Comparison of ENCODE assay signal across 9 mouse cellular contexts in genomic region chr14:24995226-24995625, GRCm38 (mm10).
DNase-seq lines count a peak whose midpoint lies in the region; ATAC-seq lines count a peak whose summit lies in the region.
"Had no signal": no experiment of that assay in that cellular context is flagged by ENCODE, and none has a peak within 500 bp of the region (broad histone marks: within the 10 kb centered on the region; RNA-seq: fewer than 3 reads in every experiment).

No protein-coding gene starts in this region.

- DNase-seq in embryo, embryonic 10 days (ENCODE audit: low spot score): peak; percentile 31
- no peak for DNase-seq in embryo, embryonic 9.5 days (ENCODE audit: extremely low spot score)
- DNase-seq in midbrain, embryonic 10.5 days (ENCODE audit: low spot score): no peak
- no peak for DNase-seq in hindbrain, embryonic 14.5 days (ENCODE audit: low spot score)
- peak; percentile 10 for DNase-seq in skeletal muscle tissue, adult 2 months (ENCODE audit: low read depth, low spot score)
- no peak for DNase-seq in testis, postnatal 10 days (ENCODE audit: low spot score)
- no peak for DNase-seq in heart, adult 9 months (ENCODE audit: low spot score in 2 of 2)
- DNase-seq: liver had no signal

- peaks cover 61% of the 10 kb centered on the region for H3K27me3 ChIP-seq in midbrain, embryonic 10.5 days (ENCODE audit: low read depth, poor library complexity, severe bottlenecking)
- no peaks in the 10 kb centered on the region for H3K27me3 ChIP-seq in midbrain, embryonic 16.5 days (ENCODE audit: control insufficient read depth, insufficient read depth, low read depth, low read length)
- no peaks in the 10 kb centered on the region for H3K27me3 ChIP-seq in hindbrain, embryonic 14.5 days (ENCODE audit: control insufficient read depth, insufficient read depth, low read length)

- H3K36me3 ChIP-seq in midbrain, embryonic 10.5 days: no peaks in the 10 kb centered on the region
- no peaks in the 10 kb centered on the region for H3K36me3 ChIP-seq in midbrain, embryonic 16.5 days (ENCODE audit: control insufficient read depth, insufficient read depth, low read length)
- H3K36me3 ChIP-seq in hindbrain, embryonic 14.5 days (replicated peaks; ENCODE audit: control insufficient read depth, insufficient read depth): no peaks in the 10 kb centered on the region

- peak overlapping the region; percentile 49 for H3K27ac ChIP-seq in midbrain, embryonic 10.5 days (replicated peaks)
- no peak overlapping the region for H3K27ac ChIP-seq in midbrain, embryonic 16.5 days (ENCODE audit: low read length)
- peak overlapping the region; percentile 66; the same call in 1 of the 2 replicates for H3K27ac ChIP-seq in hindbrain, embryonic 14.5 days

- 62% methylated on average over 7 of the region's 7 CpGs for WGBS in midbrain, embryonic 10.5 days
- WGBS in midbrain, embryonic 16.5 days: 54% methylated on average over 7 of the region's 7 CpGs
- 34% methylated on average over 7 of the region's 7 CpGs for WGBS in hindbrain, embryonic 14.5 days

- ATAC-seq in midbrain, embryonic 16.5 days: no peak
- ATAC-seq in hindbrain, embryonic 14.5 days (ENCODE audit: low FRiP score): no peak

- H3K4me1 ChIP-seq in midbrain, embryonic 10.5 days: peaks cover 46% of the 10 kb centered on the region
- peaks cover 39% of the 10 kb centered on the region for H3K4me1 ChIP-seq in midbrain, embryonic 16.5 days (ENCODE audit: control insufficient read depth, insufficient read depth, low read length)
- peaks cover 45% of the 10 kb centered on the region for H3K4me1 ChIP-seq in hindbrain, embryonic 14.5 days (replicated peaks; ENCODE audit: control insufficient read depth, insufficient read depth, low read length)

- no peak overlapping the region for H3K9ac ChIP-seq in midbrain, embryonic 16.5 days (ENCODE audit: low read depth, low read length)
- no peak overlapping the region; the same call in 1 of the 2 replicates for H3K9ac ChIP-seq in hindbrain, embryonic 14.5 days

- no peak overlapping the region for H3K4me3 ChIP-seq in midbrain, embryonic 10.5 days
- no peak overlapping the region for H3K4me3 ChIP-seq in midbrain, embryonic 16.5 days (ENCODE audit: low read depth, low read length)
- H3K4me3 ChIP-seq in hindbrain, embryonic 14.5 days (replicated peaks; ENCODE audit: low read length): no peak overlapping the region

- no peak overlapping the region for H3K4me2 ChIP-seq in midbrain, embryonic 16.5 days (ENCODE audit: low read length)
- H3K4me2 ChIP-seq in hindbrain, embryonic 14.5 days (replicated peaks): no peak overlapping the region

- H3K9me3 ChIP-seq in midbrain, embryonic 10.5 days (replicated peaks): peaks cover 11% of the 10 kb centered on the region
- H3K9me3 ChIP-seq in midbrain, embryonic 16.5 days (replicated peaks; ENCODE audit: control insufficient read depth, low read length, poor library complexity, severe bottlenecking): no peaks in the 10 kb centered on the region
- H3K9me3 ChIP-seq in hindbrain, embryonic 14.5 days (ENCODE audit: control insufficient read depth, low read length): 0 out of 2 replicates have a peak, but pooled peaks cover 3% of the 10 kb centered on the region

Comparison
In these comparisons a context has a peak if more than half of its experiments do, and no peak if none do; other contexts are left out.
1. DNase-seq: peak in embryo, embryonic 10 days (single experiment) and skeletal muscle tissue, adult 2 months (single experiment); none in embryo, embryonic 9.5 days (single experiment), midbrain, embryonic 10.5 days (single experiment), hindbrain, embryonic 14.5 days (single experiment), testis, postnatal 10 days (single experiment) and heart, adult 9 months (0 of 2).